Mouse (Mus musculus) lung, adult 2 months (tissue): ENCODE data around the gene Galk2.

Experiments used
- CTCF ChIP-seq: fragments of 200-500 bp; IDR thresholded peaks from 2 replicates; pipeline ENCODE4 v1.5.1; 2011; ENCODE audit warnings: mild to moderate bottlenecking, low read length, control low read depth; ENCODE audit not compliant: insufficient read depth
- POLR2A ChIP-seq: fragments of 200-500 bp; IDR thresholded peaks from 2 replicates; pipeline ENCODE4 v1.6.1; 2011; ENCODE audit warnings: low read depth, mild to moderate bottlenecking, control low read depth, low read length, borderline replicate concordance; ENCODE audit errors: extremely low read depth

GRCm38 (mm10) chr2:125868301-125868700 lies 9.4 kb downstream of the Galk2 start:
- no peak for TF ChIP-seq POLR2A
- TF ChIP-seq CTCF: no peak
